Mouse (Mus musculus) MEL (cell line): Measurements from ENCODE around the gene Tmem88. TPM values are rescaled to one million over a fixed set of nuclear protein-coding genes. Genes with fewer than 3 reads are reported as not detected.

ENCODE experiments used
- DNase-seq: peaks from one replicate; pipeline ENCODE4 v3.0.0; 2011; ENCODE audit warnings: low read depth, low spot score
- H3K27ac ChIP-seq: 2 replicates; pipeline ENCODE4 v1.5.1; 2012; ENCODE audit warnings: low read depth, mild to moderate bottlenecking, control low read depth, low read length, moderate library complexity; ENCODE audit not compliant: control insufficient read depth
- H3K27me3 ChIP-seq, 2 experiments: fragments of 150-350 bp in 1 of 2; sonication (generic) in 1 of 2; 2 replicates each; pipeline ENCODE4 v1.6.1; 2012; ENCODE audit warnings: low read length in 2 of 2, mild to moderate bottlenecking in 2 of 2, improper control_type of control experiment in 1 of 2, moderate library complexity in 1 of 2; ENCODE audit not compliant: insufficient read depth in 2 of 2, control insufficient read depth in 1 of 2
- H3K36me3 ChIP-seq, 2 experiments: 2 replicates each; pipeline ENCODE4 v1.6.1; 2012 to 2014; ENCODE audit warnings: low read length in 2 of 2, improper control_type of control experiment in 1 of 2, inconsistent platforms in 1 of 2, mild to moderate bottlenecking in 1 of 2; ENCODE audit not compliant: insufficient read depth in 2 of 2, control insufficient read depth in 1 of 2
- H3K4me1 ChIP-seq, 2 experiments: fragments of 150-350 bp in 1 of 2; sonication (generic) in 1 of 2; 2 replicates each; pipeline ENCODE4 v1.6.1; 2012; ENCODE audit warnings: low read length in 2 of 2, improper control_type of control experiment in 1 of 2, mild to moderate bottlenecking in 1 of 2; ENCODE audit not compliant: insufficient read depth in 2 of 2, control insufficient read depth in 1 of 2
- H3K4me3 ChIP-seq, 2 experiments: fragments of 150-350 bp in 1 of 2; sonication (generic) in 1 of 2; 2 replicates each; pipeline ENCODE4 v1.5.1; 2012; ENCODE audit warnings: low read depth in 2 of 2, low read length in 2 of 2, mild to moderate bottlenecking in 2 of 2, moderate library complexity in 2 of 2, control low read depth in 1 of 2, improper control_type of control experiment in 1 of 2; ENCODE audit not compliant: control insufficient read depth in 1 of 2, insufficient read depth in 1 of 2
- H3K79me2 ChIP-seq: 2 replicates; pipeline ENCODE4 v1.6.1; 2012; ENCODE audit warnings: mild to moderate bottlenecking, low read length, moderate library complexity; ENCODE audit not compliant: control insufficient read depth, poor library complexity, insufficient read depth
- H3K9ac ChIP-seq: 2 replicates; pipeline ENCODE4 v1.6.1; 2012; ENCODE audit warnings: low read depth, mild to moderate bottlenecking, control low read depth, low read length, moderate library complexity; ENCODE audit not compliant: control insufficient read depth, poor library complexity, severe bottlenecking
- H3K9me3 ChIP-seq: fragments of 150-350 bp; sonication (generic); replicated peaks from 2 replicates; pipeline ENCODE4 v1.6.1; 2012; ENCODE audit warnings: mild to moderate bottlenecking, low read length, improper control_type of control experiment, moderate library complexity; ENCODE audit not compliant: insufficient read depth
- BHLHE40 ChIP-seq: IDR thresholded peaks from 2 replicates; pipeline ENCODE4 v1.6.1; 2012; ENCODE audit warnings: low read depth, mild to moderate bottlenecking, inconsistent platforms, low read length, improper control_type of control experiment, borderline replicate concordance
- CHD1 ChIP-seq: IDR thresholded peaks from 2 replicates; pipeline ENCODE4 v1.6.1; 2012; ENCODE audit warnings: low read depth, mild to moderate bottlenecking, inconsistent platforms, low read length, improper control_type of control experiment
- CHD2 ChIP-seq: IDR thresholded peaks from 2 replicates; pipeline ENCODE4 v1.6.1; 2011; ENCODE audit warnings: low read length, improper control_type of control experiment
- CTCF ChIP-seq, 3 experiments: IDR thresholded peaks in 2 of 3; conservative IDR thresholded peaks in 1 of 3; 2 replicates each; pipeline ENCODE4 v1.5.1; 2011 to 2012; ENCODE audit warnings: low read length in 3 of 3, low read depth in 2 of 3, mild to moderate bottlenecking in 2 of 3, improper control_type of control experiment in 1 of 3, inconsistent platforms in 1 of 3, mixed read lengths in 1 of 3, moderate library complexity in 1 of 3; ENCODE audit not compliant: control insufficient read depth in 1 of 3, insufficient read depth in 1 of 3, poor library complexity in 1 of 3, severe bottlenecking in 1 of 3
- E2F4 ChIP-seq: IDR thresholded peaks from 2 replicates; pipeline ENCODE4 v1.6.1; 2011; ENCODE audit warnings: low read depth, low read length, improper control_type of control experiment, borderline replicate concordance
- ELF1 ChIP-seq: IDR thresholded peaks from 2 replicates; pipeline ENCODE4 v1.6.1; 2014; ENCODE audit warnings: low read depth, mild to moderate bottlenecking, inconsistent platforms, low read length, improper control_type of control experiment, moderate library complexity
- ETS1 ChIP-seq: IDR thresholded peaks from 2 replicates; pipeline ENCODE4 v1.6.1; 2012; ENCODE audit warnings: low read depth, mild to moderate bottlenecking, inconsistent platforms, low read length, improper control_type of control experiment, moderate library complexity
- GABPA ChIP-seq: IDR thresholded peaks from 2 replicates; pipeline ENCODE4 v1.6.1; 2012; ENCODE audit warnings: low read depth, mild to moderate bottlenecking, inconsistent platforms, low read length, improper control_type of control experiment, moderate library complexity
- HCFC1 ChIP-seq: IDR thresholded peaks from 2 replicates; pipeline ENCODE4 v1.6.1; 2012; ENCODE audit warnings: low read depth, mild to moderate bottlenecking, inconsistent platforms, low read length, improper control_type of control experiment, moderate library complexity
- JUND ChIP-seq: IDR thresholded peaks from 2 replicates; pipeline ENCODE4 v1.6.1; 2011; ENCODE audit warnings: low read depth, mild to moderate bottlenecking, improper control_type of control experiment, low read length
- KAT2A ChIP-seq: conservative IDR thresholded peaks from 2 replicates; pipeline ENCODE4 v1.6.1; 2012; ENCODE audit warnings: low read depth, low read length, improper control_type of control experiment, inconsistent platforms
- MAFK ChIP-seq: IDR thresholded peaks from 2 replicates; pipeline ENCODE4 v1.6.1; 2011; ENCODE audit warnings: low read depth, mild to moderate bottlenecking, low read length, improper control_type of control experiment, borderline replicate concordance
- MEF2A ChIP-seq: IDR thresholded peaks from 2 replicates; pipeline ENCODE4 v1.6.1; 2014; ENCODE audit warnings: low read depth, mild to moderate bottlenecking, inconsistent platforms, low read length, improper control_type of control experiment; ENCODE audit not compliant: poor library complexity, insufficient replicate concordance, severe bottlenecking; ENCODE audit errors: extremely low read depth
- MYB ChIP-seq: IDR thresholded peaks from 2 replicates; pipeline ENCODE4 v1.6.1; 2011; ENCODE audit warnings: mild to moderate bottlenecking, low read depth, low read length, improper control_type of control experiment
- NELFE ChIP-seq: IDR thresholded peaks from 2 replicates; pipeline ENCODE4 v1.6.1; 2011; ENCODE audit warnings: low read depth, low read length, improper control_type of control experiment
- POLR2A ChIP-seq, 2 experiments: IDR thresholded peaks; 2 replicates each; pipeline ENCODE4 v1.6.1; 2011 to 2012; ENCODE audit warnings: low read length in 2 of 2, mild to moderate bottlenecking in 2 of 2, control low read depth in 1 of 2, improper control_type of control experiment in 1 of 2, low read depth in 1 of 2, moderate library complexity in 1 of 2; ENCODE audit not compliant: control insufficient read depth in 1 of 2, insufficient read depth in 1 of 2, poor library complexity in 1 of 2
- POLR2AphosphoS2 ChIP-seq: IDR thresholded peaks from 2 replicates; pipeline ENCODE4 v1.6.1; 2011; ENCODE audit warnings: low read length, improper control_type of control experiment
- RAD21 ChIP-seq: IDR thresholded peaks from 2 replicates; pipeline ENCODE4 v1.6.1; 2011; ENCODE audit warnings: mild to moderate bottlenecking, low read depth, low read length, improper control_type of control experiment
- SMC3 ChIP-seq: IDR thresholded peaks from 2 replicates; pipeline ENCODE4 v1.6.1; 2011; ENCODE audit warnings: low read depth, low read length, improper control_type of control experiment
- TAL1 ChIP-seq: IDR thresholded peaks from 2 replicates; pipeline ENCODE4 v1.6.1; 2012; ENCODE audit warnings: mild to moderate bottlenecking, inconsistent platforms, low read length, moderate library complexity, mixed read lengths
- UBTF ChIP-seq: IDR thresholded peaks from 2 replicates; pipeline ENCODE4 v1.6.1; 2012; ENCODE audit warnings: low read depth, mild to moderate bottlenecking, inconsistent platforms, low read length, improper control_type of control experiment, moderate library complexity, borderline replicate concordance; ENCODE audit not compliant: insufficient read depth
- USF2 ChIP-seq, 2 experiments: IDR thresholded peaks; 2 replicates each; pipeline ENCODE4 v1.6.1; 2011 to 2012; ENCODE audit warnings: improper control_type of control experiment in 2 of 2, low read length in 2 of 2, borderline replicate concordance in 1 of 2, inconsistent platforms in 1 of 2, low read depth in 1 of 2, mild to moderate bottlenecking in 1 of 2; ENCODE audit not compliant: insufficient read depth in 1 of 2
- ZC3H11A ChIP-seq: IDR thresholded peaks from 2 replicates; pipeline ENCODE4 v1.6.1; 2012; ENCODE audit warnings: low read depth, mild to moderate bottlenecking, inconsistent platforms, low read length, improper control_type of control experiment
- ZMIZ1 ChIP-seq: IDR thresholded peaks from 2 replicates; pipeline ENCODE4 v1.6.1; 2012; ENCODE audit warnings: low read depth, mild to moderate bottlenecking, inconsistent platforms, low read length, improper control_type of control experiment, moderate library complexity
- ZNF384 ChIP-seq: IDR thresholded peaks from 2 replicates; pipeline ENCODE4 v1.6.1; 2012; ENCODE audit warnings: low read depth, mild to moderate bottlenecking, inconsistent platforms, low read length, improper control_type of control experiment
- polyA plus RNA-seq, 2 experiments: library from polyadenylated mRNA; stranded (reverse) in 1 of 2; unstranded in 1 of 2; fragments of >175 nt in 1 of 2; fragments of >200 nt in 1 of 2; gene quantifications; 2 replicates each; pipeline versions ENCODE4 v1.2.1 to v1.2.4; 2012; ENCODE audit warnings: low replicate concordance in 2 of 2, low read depth in 1 of 2; ENCODE audit not compliant: insufficient read length in 2 of 2, insufficient read depth in 1 of 2, missing spikeins in 1 of 2
- total RNA-seq: library from RNA; depleted of rRNA; stranded (reverse); fragments of 300-350 nt; gene quantifications from 2 replicates; pipeline ENCODE4 v1.2.3, GENCODE M21; 2012

Gene Tmem88
- total and polyA plus RNA-seq, 3 experiments = 0.39 to 0.45 TPM; not detected in 1

DNA sequence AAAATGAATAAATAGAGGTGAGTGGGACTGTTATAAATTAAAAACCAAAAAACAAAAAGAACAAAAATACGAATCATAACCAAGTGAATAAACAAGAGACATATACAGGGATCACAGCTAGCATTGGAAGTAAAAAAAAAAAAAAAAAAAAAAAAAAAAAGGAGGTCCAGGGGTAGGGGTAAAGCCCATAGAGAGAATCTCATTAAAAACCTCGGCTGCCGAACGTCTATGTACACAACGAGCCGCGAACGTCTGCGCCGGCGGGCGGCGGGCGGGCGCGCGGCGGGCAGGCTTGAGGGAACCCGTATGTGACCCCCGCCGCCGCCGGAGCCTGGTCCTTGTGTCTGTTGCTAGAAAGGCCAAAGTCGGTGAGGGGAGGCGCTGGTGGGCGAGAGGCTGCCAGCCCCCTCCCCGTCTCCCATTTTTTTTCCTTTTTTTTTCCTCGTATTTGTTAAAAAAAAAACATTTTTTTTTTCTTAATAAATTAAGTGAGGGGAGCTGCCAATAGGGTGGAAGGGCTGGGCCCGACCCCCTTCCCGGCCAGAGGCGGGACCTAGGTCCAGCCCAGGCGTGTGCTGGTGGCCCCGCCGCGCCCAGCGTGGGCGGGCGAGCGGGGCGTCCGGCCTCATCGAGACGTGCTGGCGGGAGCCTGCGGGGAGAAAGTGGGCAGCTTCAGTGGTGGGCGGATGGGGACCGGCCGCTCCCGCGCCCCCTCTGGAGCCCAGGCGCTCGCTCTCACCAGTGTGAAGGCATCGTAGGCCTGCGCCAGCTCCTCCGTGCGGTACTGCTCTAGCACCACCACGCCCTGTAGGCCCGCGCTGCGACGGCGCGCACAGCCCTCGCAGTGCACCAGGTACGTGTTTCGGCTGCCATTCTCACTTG, 1.4 kb upstream of the Tmem88 start:
- TF ChIP-seq CHD1 (no peak), ZMIZ1 (no peak), ETS1 (no peak), SMC3 (no peak), UBTF (no peak), HCFC1 (no peak), NELFE (no peak), CHD2 (no peak), CTCF (IDR thresholded peaks at IDR 0.05 in 2 of 3, conservative IDR thresholded peaks at IDR 0.05 in 1 of 3; ENCODE audit: control insufficient read depth in 1 of 3, insufficient read depth in 1 of 3, low read depth in 2 of 3, low read length in 3 of 3, poor library complexity in 1 of 3, severe bottlenecking in 1 of 3) (no peak), USF2 (IDR thresholded peaks at IDR 0.05; ENCODE audit: borderline replicate concordance in 1 of 2, insufficient read depth in 1 of 2, low read depth in 1 of 2, low read length in 2 of 2) (no peak), BHLHE40 (no peak)
- Histone ChIP-seq H3K27me3 (no peaks in the 10 kb centered on the region), H3K27ac (no peak overlapping the region), H3K4me1 (peaks cover 2 to 9% of the 10 kb centered on the region in 2 experiments; a peak in 3 of 4 replicates), H3K79me2 (peaks cover 6% of the 10 kb centered on the region), H3K9me3 (no peaks in the 10 kb centered on the region), H3K9ac (no peak overlapping the region), H3K4me3 (no peak overlapping the region), H3K36me3 (peaks cover 2 to 5% of the 10 kb centered on the region in 2 experiments; a peak in 3 of 4 replicates)
- no peak for DNase-seq

DNA sequence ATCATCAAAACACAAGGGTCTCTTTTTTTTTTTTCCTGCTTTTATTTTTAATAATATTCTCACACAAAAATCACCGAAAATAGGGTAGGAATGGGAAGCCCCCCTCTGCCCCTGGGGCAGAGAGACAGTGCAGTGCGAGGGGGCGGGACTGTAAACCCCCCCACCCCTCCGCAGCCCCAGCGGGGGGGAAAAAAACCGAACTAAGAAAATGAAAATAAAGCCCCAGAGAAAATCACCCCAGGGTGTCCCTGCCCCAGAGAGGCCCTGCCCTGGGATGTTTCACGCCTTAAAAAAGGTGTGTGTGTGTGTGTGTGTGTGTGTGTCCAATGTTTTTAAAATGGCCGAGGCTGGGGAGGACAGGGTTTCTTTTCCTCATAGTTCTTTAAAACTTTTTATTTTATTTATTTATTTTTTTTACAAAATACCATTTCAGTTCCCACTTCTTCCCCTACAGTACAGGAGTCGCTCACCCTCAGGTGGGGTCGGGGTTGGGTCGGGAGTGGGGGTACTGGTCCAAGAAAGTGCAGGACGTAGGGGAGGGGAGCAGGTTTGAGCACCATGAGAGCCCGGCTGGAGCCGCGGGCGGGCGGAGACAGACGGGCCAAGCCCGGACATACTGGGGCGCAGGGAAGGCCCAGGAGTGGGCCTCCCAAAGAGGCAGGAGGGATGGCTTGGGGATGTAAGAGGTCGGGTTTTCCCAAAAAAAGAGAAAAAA, 609 bp upstream of the Tmem88 start:
- no peaks in the 10 kb centered on the region for H3K9me3 ChIP-seq
- H3K27me3 ChIP-seq = no peaks in the 10 kb centered on the region
- peaks cover 9% of the 10 kb centered on the region for H3K79me2 ChIP-seq
- DNase-seq = no peak
- H3K4me1 ChIP-seq = peaks cover 2 to 9% of the 10 kb centered on the region in 2 experiments; a peak in 3 of 4 replicates
- H3K36me3 ChIP-seq = peaks cover 2 to 5% of the 10 kb centered on the region in 2 experiments; a peak in 3 of 4 replicates
- TF ChIP-seq TAL1 (no peak), ZNF384 (no peak), BHLHE40 (no peak), RAD21 (no peak), POLR2AphosphoS2 (no peak), ELF1 (no peak), POLR2A (IDR thresholded peaks at IDR 0.05; ENCODE audit: control insufficient read depth in 1 of 2, insufficient read depth in 1 of 2, low read depth in 1 of 2, low read length in 2 of 2, poor library complexity in 1 of 2) (no peak), GABPA (no peak), ZMIZ1 (no peak), MYB (no peak), CTCF (IDR thresholded peaks at IDR 0.05 in 2 of 3, conservative IDR thresholded peaks at IDR 0.05 in 1 of 3; ENCODE audit: control insufficient read depth in 1 of 3, insufficient read depth in 1 of 3, low read depth in 2 of 3, low read length in 3 of 3, poor library complexity in 1 of 3, severe bottlenecking in 1 of 3) (no peak), JUND (no peak), NELFE (no peak), CHD2 (no peak), MEF2A (no peak), UBTF (no peak), MAFK (no peak), KAT2A (no peak), ZC3H11A (no peak), E2F4 (no peak)
- H3K9ac ChIP-seq = no peak overlapping the region
- H3K4me3 ChIP-seq = no peak overlapping the region
- no peak overlapping the region for H3K27ac ChIP-seq
